Mouse (Mus musculus) gastrocnemius, adult 2 months (tissue): ENCODE measurements around the gene Ryr3. TPM values are rescaled to one million over a fixed set of nuclear protein-coding genes. Genes with fewer than 3 reads are reported as not detected.
A peak's percentile ranks its signal among the peaks of the same experiment; 100 is the strongest.

Experiments
- DNase-seq: peaks from one replicate; pipeline ENCODE4 v3.0.0; 2022
- H3K27ac ChIP-seq: fragments of 200-600 bp; 2 replicates; pipeline ENCODE4 v1.8.1; 2022; ENCODE audit warnings: mild to moderate bottlenecking
- H3K4me3 ChIP-seq: fragments of 200-600 bp; 2 replicates; pipeline ENCODE4 v1.8.1; 2022; ENCODE audit warnings: mild to moderate bottlenecking, moderate library complexity
- CTCF ChIP-seq: fragments of 200-600 bp; IDR thresholded peaks from 2 replicates; pipeline ENCODE4 v1.8.1; 2022; ENCODE audit warnings: antibody characterized with exemption, mild to moderate bottlenecking, moderate library complexity
- intact Hi-C: fragments of 180-260 bp; cut with DNase I; formaldehyde crosslinking; loops from one replicate; pipeline ENCODE4 v1.15.1; 2025
- total RNA-seq, 2 experiments: library from RNA; stranded (reverse); gene quantifications; 2 replicates each; pipeline ENCODE4 v1.2.3; 2021

Gene Ryr3
- total RNA-seq, 2 experiments from 2014 or later, result 0.08 to 2.1 TPM

- Histone ChIP-seq H3K4me3 (no peak overlapping the region), H3K27ac (no peak overlapping the region)
- DNase-seq, result no peak
- no peak for TF ChIP-seq CTCF
- intact Hi-C loops, result no loop called here
These were observed 417.4 kb downstream of the Ryr3 start for GRCm38 (mm10) chr2:112799351-112799994.

GRCm38 (mm10) chr2:112781631-112782030, 435.3 kb downstream of the Ryr3 start:
- no peak for TF ChIP-seq CTCF
- Histone ChIP-seq H3K27ac (no peak overlapping the region), H3K4me3 (no peak overlapping the region)
- no peak for DNase-seq
- intact Hi-C loops, result no loop called here

GRCm38 (mm10) chr2:112774762-112775161, 442.1 kb downstream of the Ryr3 start:
- Histone ChIP-seq H3K27ac (no peak overlapping the region), H3K4me3 (no peak overlapping the region)
- intact Hi-C loops, result no loop called here
- TF ChIP-seq CTCF, result peak; percentile 89
- DNase-seq, result peak; percentile 62

GRCm38 (mm10) chr2:112767665-112768064, 449.2 kb downstream of the Ryr3 start:
- no peak overlapping the region for H3K27ac ChIP-seq
- peak; percentile 25 for DNase-seq
- H3K4me3 ChIP-seq, result no peak overlapping the region
- intact Hi-C loops, result loop anchor here (2.0 to 10.0 kb wide), 2 partner anchors 233 to 267 kb away; no protein-coding TSS in a partner anchor
- TF ChIP-seq CTCF, result peak; percentile 57

- peak; percentile 20 for DNase-seq
- TF ChIP-seq CTCF, result peak; percentile 46
- Histone ChIP-seq H3K4me3 (no peak overlapping the region), H3K27ac (no peak overlapping the region)
- intact Hi-C loops, result loop anchor here (10.0 kb wide), 1 partner anchor 230 kb away; no protein-coding TSS in a partner anchor
These were observed 451.9 kb downstream of the Ryr3 start for GRCm38 (mm10) chr2:112765046-112765445.

GRCm38 (mm10) chr2:112764274-112764673, 452.6 kb downstream of the Ryr3 start:
- intact Hi-C loops, result loop anchor here (10.0 kb wide), 1 partner anchor 229 kb away; no protein-coding TSS in a partner anchor
- DNase-seq, result no peak
- no peak overlapping the region for H3K27ac ChIP-seq
- peak overlapping the region; percentile 5; the same call in 1 of the 2 replicates for H3K4me3 ChIP-seq
- TF ChIP-seq CTCF, result no peak

GRCm38 (mm10) chr2:112762006-112762405, 454.9 kb downstream of the Ryr3 start:
- H3K4me3 ChIP-seq, result no peak overlapping the region
- DNase-seq, result no peak
- H3K27ac ChIP-seq, result no peak overlapping the region
- TF ChIP-seq CTCF, result no peak
- intact Hi-C loops, result loop anchor here (10.0 kb wide), 1 partner anchor 227 kb away; no protein-coding TSS in a partner anchor

GRCm38 (mm10) chr2:112761196-112761913, 455.5 kb downstream of the Ryr3 start:
- TF ChIP-seq CTCF, result no peak
- no peak overlapping the region for H3K4me3 ChIP-seq
- DNase-seq, result no peak
- no peak overlapping the region for H3K27ac ChIP-seq
- intact Hi-C loops, result loop anchor here (10.0 kb wide), 1 partner anchor 227 kb away; no protein-coding TSS in a partner anchor

- intact Hi-C loops, result loop anchor here (10.0 kb wide), 1 partner anchor 226 kb away; no protein-coding TSS in a partner anchor
These were observed 456.2 kb downstream of the Ryr3 start for GRCm38 (mm10) chr2:112760692-112761091.

GRCm38 (mm10) chr2:112759678-112760077, 457.2 kb downstream of the Ryr3 start:
- no peak overlapping the region for H3K4me3 ChIP-seq
- H3K27ac ChIP-seq, result no peak overlapping the region
- DNase-seq, result no peak
- no peak; the same call in 1 of the 2 replicates for TF ChIP-seq CTCF
- intact Hi-C loops, result loop anchor here (10.0 kb wide), 1 partner anchor 225 kb away; no protein-coding TSS in a partner anchor

More at GRCm38 (mm10) chr2:112760692-112761091, 456.2 kb downstream of the Ryr3 start:
- Histone ChIP-seq H3K4me3 (no peak overlapping the region), H3K27ac (no peak overlapping the region)
- no peak for TF ChIP-seq CTCF
- no peak for DNase-seq

GRCm38 (mm10) chr2:112758732-112759131, 458.2 kb downstream of the Ryr3 start:
- TF ChIP-seq CTCF, result no peak
- intact Hi-C loops, result no loop called here

GRCm38 (mm10) chr2:112753316-112753715, 463.6 kb downstream of the Ryr3 start:
- no peak for DNase-seq
- no peak for TF ChIP-seq CTCF
- Histone ChIP-seq H3K4me3 (no peak overlapping the region), H3K27ac (no peak overlapping the region)
- intact Hi-C loops, result no loop called here

More at GRCm38 (mm10) chr2:112758732-112759131, 458.2 kb downstream of the Ryr3 start:
- H3K27ac ChIP-seq, result no peak overlapping the region
- no peak for DNase-seq
- no peak overlapping the region for H3K4me3 ChIP-seq

GRCm38 (mm10) chr2:112751416-112751815, 465.5 kb downstream of the Ryr3 start:
- no peak overlapping the region for H3K4me3 ChIP-seq
- no peak for TF ChIP-seq CTCF
- DNase-seq, result no peak
- intact Hi-C loops, result no loop called here
- no peak overlapping the region for H3K27ac ChIP-seq
